Mouse (Mus musculus) liver, adult 2 months (tissue): ENCODE results near the gene Fam185a. TPM values are rescaled to one million over a fixed set of nuclear protein-coding genes. Genes with fewer than 3 reads are reported as not detected.

Source experiments
- DNase-seq: peaks from one replicate; pipeline ENCODE4 v3.0.0-alpha.2; 2011; ENCODE audit warnings: low read depth, low spot score; ENCODE audit errors: extremely low read depth
- H3K27ac ChIP-seq: fragments of 200-500 bp; replicated peaks from 2 replicates; pipeline ENCODE4 v1.5.1; 2012; ENCODE audit warnings: low read depth, mild to moderate bottlenecking, control low read depth, inconsistent platforms, low read length; ENCODE audit not compliant: insufficient read depth
- H3K27me3 ChIP-seq: fragments of 200-500 bp; 2 replicates; pipeline ENCODE4 v1.6.1; 2012; ENCODE audit warnings: mild to moderate bottlenecking, moderate library complexity, low read length, inconsistent platforms; ENCODE audit not compliant: control insufficient read depth, insufficient read depth
- H3K36me3 ChIP-seq: fragments of 200-500 bp; 2 replicates; pipeline ENCODE4 v1.6.1; 2012; ENCODE audit warnings: low read length, inconsistent platforms; ENCODE audit not compliant: control insufficient read depth, insufficient read depth
- H3K4me1 ChIP-seq: fragments of 200-500 bp; 2 replicates; pipeline ENCODE4 v1.6.1; 2011; ENCODE audit warnings: low read length; ENCODE audit not compliant: control insufficient read depth, insufficient read depth
- H3K4me3 ChIP-seq: fragments of 200-500 bp; 2 replicates; pipeline ENCODE4 v1.5.1; 2011; ENCODE audit warnings: low read depth, mild to moderate bottlenecking, control low read depth, low read length, moderate library complexity; ENCODE audit not compliant: insufficient read depth
- H3K79me2 ChIP-seq: fragments of 200-500 bp; 2 replicates; pipeline ENCODE4 v1.6.1; 2012; ENCODE audit warnings: inconsistent platforms, mild to moderate bottlenecking, low read length, moderate library complexity; ENCODE audit not compliant: control insufficient read depth, insufficient read depth
- H3K9ac ChIP-seq: fragments of 200-500 bp; 2 replicates; pipeline ENCODE4 v1.6.1; 2012; ENCODE audit warnings: low read depth, mild to moderate bottlenecking, control low read depth, inconsistent platforms, low read length
- CTCF ChIP-seq: fragments of 200-500 bp; IDR thresholded peaks from 2 replicates; pipeline ENCODE4 v1.5.1; 2011; ENCODE audit warnings: low read depth, low read length, control low read depth
- POLR2A ChIP-seq: fragments of 200-500 bp; IDR thresholded peaks from 2 replicates; pipeline ENCODE4 v1.6.1; 2011; ENCODE audit warnings: low read length, control low read depth; ENCODE audit not compliant: insufficient read depth; ENCODE audit errors: extremely low read depth
- WGBS: fragments of 180-500 bp; shearing (Covaris S2); methylation state at CpG from one replicate; pipeline ENCODE4 v1.1.7; 2018; 5-methylcytosine and 5-hydroxymethylcytosine counted together
- polyA plus RNA-seq: library from polyadenylated mRNA; depleted of rRNA; stranded (reverse); fragments of >200 nt; gene quantifications from 2 replicates; pipeline ENCODE4 v1.2.3, GENCODE M21; 2012
- total RNA-seq: library from RNA; depleted of rRNA; stranded (reverse); fragments of >200 nt; gene quantifications from 2 replicates; pipeline ENCODE4 v1.2.3, GENCODE M21; 2014

The Fam185a gene
- total and polyA plus RNA-seq, 2 experiments: 1.7 to 9.8 TPM

DNA sequence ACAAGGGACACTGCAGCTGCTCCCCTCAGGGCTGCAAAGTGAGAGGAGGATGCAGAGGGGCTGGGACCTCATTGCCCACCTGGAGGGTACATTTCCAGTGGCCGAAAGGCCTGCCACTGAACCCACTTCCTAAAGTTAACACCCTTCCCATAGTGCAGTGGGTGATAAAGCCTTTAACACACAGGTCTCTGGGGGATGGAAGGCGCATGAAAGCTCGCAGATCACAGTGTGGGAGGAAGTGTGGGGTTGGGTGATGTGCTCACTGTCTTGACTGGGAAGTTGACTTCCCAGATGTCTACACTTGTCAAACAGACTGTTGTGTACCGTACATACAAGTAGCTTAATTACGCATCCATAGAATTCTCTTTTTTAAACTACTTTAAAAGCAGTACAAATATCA, 55.0 kb downstream of the Fam185a start:
- no peak for DNase-seq
- Histone ChIP-seq H3K9ac (no peak overlapping the region), H3K36me3 (peaks cover 6% of the 10 kb centered on the region), H3K4me1 (no peaks in the 10 kb centered on the region), H3K27ac (no peak overlapping the region), H3K79me2 (no peaks in the 10 kb centered on the region), H3K4me3 (no peak overlapping the region), H3K27me3 (no peaks in the 10 kb centered on the region)
- no peak for TF ChIP-seq POLR2A
- no peak for TF ChIP-seq CTCF
- whole genome bisulfite sequencing: 94% methylated on average over 5 of the region's 5 CpGs

DNA sequence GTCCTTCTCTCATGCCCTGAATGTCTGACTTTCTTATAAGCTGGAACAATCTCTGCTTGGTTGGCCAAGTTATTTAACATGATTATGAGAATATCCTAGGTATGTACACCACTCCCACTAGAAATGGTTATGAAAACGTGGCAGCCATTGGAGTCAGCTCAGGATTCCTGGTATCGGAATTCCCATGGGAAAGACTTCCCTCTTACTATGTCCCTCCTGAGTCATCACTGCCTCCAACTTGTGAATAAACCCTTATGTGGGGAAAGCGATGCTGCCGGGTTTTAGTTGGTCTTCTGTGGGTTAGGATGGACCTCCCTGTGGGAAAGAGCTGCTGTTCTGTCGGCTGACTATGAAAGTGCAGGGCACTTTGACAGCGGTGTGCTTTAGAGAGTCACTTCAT, 56.8 kb downstream of the Fam185a start:
- Histone ChIP-seq H3K9ac (no peak overlapping the region), H3K27ac (no peak overlapping the region), H3K36me3 (peaks cover 6% of the 10 kb centered on the region), H3K4me3 (no peak overlapping the region), H3K27me3 (no peaks in the 10 kb centered on the region), H3K4me1 (no peaks in the 10 kb centered on the region), H3K79me2 (no peaks in the 10 kb centered on the region)
- 94% methylated on average over 6 of the region's 6 CpGs for WGBS
- DNase-seq: no peak
- no peak for TF ChIP-seq CTCF
- TF ChIP-seq POLR2A: no peak

DNA sequence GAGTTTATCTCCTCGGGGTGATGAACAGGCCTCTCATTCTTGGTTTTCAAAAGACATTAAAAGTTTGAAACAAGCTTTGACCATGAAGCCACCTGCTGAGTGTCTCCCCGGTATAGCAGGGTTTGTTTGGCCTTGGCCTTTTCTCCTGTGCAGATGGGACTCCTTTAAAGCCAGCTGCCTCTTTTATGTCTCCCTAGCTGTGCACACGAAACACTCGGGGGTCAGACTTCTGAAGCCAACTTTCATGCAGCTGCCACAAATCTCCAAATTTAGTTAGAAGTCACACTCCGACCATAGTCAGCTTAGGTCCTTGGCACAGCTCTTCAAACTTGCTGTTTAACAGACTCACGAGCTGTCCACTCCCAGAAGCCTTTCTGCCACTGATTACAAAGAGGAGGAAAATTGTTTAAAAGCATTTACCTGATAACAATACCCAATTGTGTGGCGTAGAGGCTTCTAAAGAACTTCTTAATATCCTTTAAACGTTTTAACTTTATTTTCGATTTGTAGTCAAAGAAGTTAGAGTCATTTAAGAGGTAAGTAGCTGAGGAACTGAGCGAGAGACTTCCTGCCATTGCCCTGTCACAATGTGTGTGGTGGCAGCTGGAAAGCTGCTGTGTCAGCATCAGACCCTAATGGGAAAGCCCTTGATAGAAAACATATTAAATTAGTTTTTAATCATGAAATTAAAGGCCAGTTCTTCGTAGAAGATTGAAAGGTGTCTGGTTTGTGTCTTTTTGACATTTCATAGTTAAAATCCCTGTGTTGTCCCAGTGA, 57.9 kb downstream of the Fam185a start:
- Histone ChIP-seq H3K9ac (no peak overlapping the region), H3K27ac (no peak overlapping the region), H3K4me1 (no peaks in the 10 kb centered on the region), H3K27me3 (no peaks in the 10 kb centered on the region), H3K36me3 (peaks cover 6% of the 10 kb centered on the region), H3K4me3 (no peak overlapping the region), H3K79me2 (no peaks in the 10 kb centered on the region)
- TF ChIP-seq CTCF: no peak
- TF ChIP-seq POLR2A: no peak
- DNase-seq: no peak
- WGBS: 72% methylated on average over 11 of the region's 11 CpGs

DNA sequence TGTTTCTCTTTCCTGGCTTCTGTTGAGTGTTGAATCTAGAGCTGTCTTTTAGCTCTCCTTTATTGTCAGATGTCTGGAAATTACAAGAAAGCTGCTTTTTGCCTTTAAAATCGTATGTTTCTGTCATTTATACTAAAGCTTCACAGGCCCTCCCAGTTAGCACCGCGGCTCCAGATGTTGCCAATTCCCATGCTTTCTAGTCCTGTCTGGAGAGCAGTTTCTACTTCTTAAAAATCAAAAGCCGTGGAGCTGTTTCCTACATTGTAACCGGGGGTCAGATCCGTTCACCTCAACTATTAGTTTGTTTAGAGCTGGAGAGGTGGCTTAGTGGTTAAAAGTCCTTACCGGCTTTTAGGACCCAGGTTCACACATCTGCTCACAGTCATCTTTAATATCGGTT, 58.5 kb downstream of the Fam185a start:
- Histone ChIP-seq H3K27ac (no peak overlapping the region), H3K79me2 (no peaks in the 10 kb centered on the region), H3K36me3 (peaks cover 6% of the 10 kb centered on the region), H3K27me3 (no peaks in the 10 kb centered on the region), H3K4me1 (no peaks in the 10 kb centered on the region), H3K9ac (no peak overlapping the region), H3K4me3 (no peak overlapping the region)
- 94% methylated on average over 8 of the region's 8 CpGs for WGBS
- no peak for TF ChIP-seq POLR2A
- TF ChIP-seq CTCF: no peak
- no peak for DNase-seq

DNA sequence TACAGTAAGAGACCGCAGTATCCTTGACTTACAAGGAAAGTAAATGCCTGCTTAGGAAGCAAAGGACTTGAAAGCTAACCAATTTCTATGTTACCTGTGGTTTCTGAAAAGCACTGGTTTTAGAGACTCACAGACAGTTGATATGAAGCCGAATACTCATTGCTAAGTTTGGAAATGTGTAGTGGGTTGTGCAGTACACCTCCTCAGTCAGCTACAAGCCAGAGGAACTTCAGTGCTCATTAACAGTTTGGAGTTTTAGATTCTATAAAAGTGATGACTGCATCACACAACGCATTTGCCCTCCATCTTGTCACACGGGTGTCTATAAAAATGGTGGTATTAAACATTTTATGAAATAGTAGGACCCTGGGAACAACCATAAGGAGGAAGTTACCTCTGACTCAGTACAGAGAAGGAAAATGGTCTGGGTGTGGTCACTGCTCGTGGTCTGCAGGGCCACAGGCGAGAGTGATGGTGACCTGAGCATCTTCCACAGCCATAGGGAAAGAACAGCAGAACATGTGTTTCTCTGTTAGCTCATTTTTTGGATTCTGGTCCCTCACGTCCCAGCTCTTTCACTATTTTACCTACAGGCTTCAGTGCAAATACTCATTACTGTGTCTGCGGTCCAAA, 60.6 kb downstream of the Fam185a start:
- Histone ChIP-seq H3K36me3 (peaks cover 3% of the 10 kb centered on the region), H3K27me3 (no peaks in the 10 kb centered on the region), H3K9ac (no peak overlapping the region), H3K27ac (no peak overlapping the region), H3K79me2 (no peaks in the 10 kb centered on the region), H3K4me3 (no peak overlapping the region), H3K4me1 (no peaks in the 10 kb centered on the region)
- DNase-seq: no peak
- no peak for TF ChIP-seq CTCF
- no peak for TF ChIP-seq POLR2A
- 89% methylated on average over 8 of the region's 8 CpGs for WGBS

DNA sequence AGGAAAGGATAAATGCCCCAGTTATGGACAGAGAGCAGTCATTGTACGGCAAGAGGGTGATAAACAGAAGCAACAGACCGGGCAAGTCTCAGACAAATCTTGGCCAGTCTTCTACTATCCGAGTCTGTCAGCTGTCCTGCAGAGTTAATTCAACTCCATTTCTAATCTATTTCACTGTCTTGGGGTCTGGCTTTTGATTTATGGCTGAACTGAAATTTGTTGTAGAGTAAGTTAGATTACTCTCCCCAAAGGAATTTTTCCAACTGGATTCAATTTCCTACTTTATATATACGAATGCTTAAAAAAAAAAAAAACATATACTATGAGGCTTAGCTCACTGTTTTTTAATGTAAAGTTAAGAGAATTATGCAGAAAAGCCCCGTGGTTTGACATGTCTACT, 62.0 kb downstream of the Fam185a start:
- Histone ChIP-seq H3K4me3 (no peak overlapping the region), H3K27me3 (no peaks in the 10 kb centered on the region), H3K9ac (no peak overlapping the region), H3K79me2 (no peaks in the 10 kb centered on the region), H3K36me3 (peaks cover 2% of the 10 kb centered on the region), H3K4me1 (no peaks in the 10 kb centered on the region), H3K27ac (no peak overlapping the region)
- TF ChIP-seq CTCF: no peak
- TF ChIP-seq POLR2A: no peak
- no peak for DNase-seq
- WGBS: 85% methylated on average over 5 of the region's 5 CpGs
